Mouse (Mus musculus) neural tube, embryonic 14.5 days (tissue): ENCODE data around the gene Mrpl58. TPM values are rescaled to one million over a fixed set of nuclear protein-coding genes. Genes with fewer than 3 reads are reported as not detected.
"Not testable (repeated sequence)": the region's sequence is repeated elsewhere in the genome, so short reads cannot be mapped to it uniquely, and the experiment has no call there.

Source experiments
- ATAC-seq: fragments of 200-750 bp; cut with Nextera tagmentation; 2 replicates; pipeline ENCODE4 v1.8.0; 2017; ENCODE audit warnings: low read depth, mild to moderate bottlenecking, moderate TSS enrichment, moderate library complexity
- H3K27ac ChIP-seq: fragments of 300-500 bp; sonication (generic); 2 replicates; pipeline ENCODE4 v1.5.1; 2014; ENCODE audit warnings: low read depth, mild to moderate bottlenecking, control low read depth, low read length, moderate library complexity, mixed read lengths
- H3K27me3 ChIP-seq: fragments of 300-500 bp; sonication (generic); 2 replicates; pipeline ENCODE4 v1.6.1; 2014; ENCODE audit warnings: low read length; ENCODE audit not compliant: control insufficient read depth, insufficient read depth
- H3K36me3 ChIP-seq: fragments of 300-500 bp; sonication (generic); 2 replicates; pipeline ENCODE4 v1.6.1; 2014; ENCODE audit warnings: low read length, mixed read lengths; ENCODE audit not compliant: control insufficient read depth, insufficient read depth
- H3K4me1 ChIP-seq: fragments of 300-500 bp; sonication (generic); 2 replicates; pipeline ENCODE4 v1.6.1; 2014; ENCODE audit warnings: low read length; ENCODE audit not compliant: control insufficient read depth, insufficient read depth
- H3K4me2 ChIP-seq: fragments of 300-500 bp; sonication (generic); 2 replicates; pipeline ENCODE4 v1.6.1; 2014; ENCODE audit warnings: mild to moderate bottlenecking, low read depth, low read length, control low read depth
- H3K4me3 ChIP-seq: fragments of 300-500 bp; sonication (generic); 2 replicates; pipeline ENCODE4 v1.5.1; 2014; ENCODE audit warnings: low read depth, low read length, control low read depth, mixed read lengths
- H3K9ac ChIP-seq: fragments of 300-500 bp; sonication (generic); replicated peaks from 2 replicates; pipeline ENCODE4 v1.6.1; 2014; ENCODE audit warnings: low read depth, mild to moderate bottlenecking, control low read depth, low read length, mixed read lengths
- H3K9me3 ChIP-seq: fragments of 300-500 bp; sonication (generic); 2 replicates; pipeline ENCODE4 v1.6.1; 2016; ENCODE audit warnings: low read length; ENCODE audit not compliant: control insufficient read depth
- WGBS: fragments of 180-500 bp; shearing (Covaris S2); extraction: QIAGEN DNeasy Blood & Tissue Kit; methylation state at CpG from one replicate; pipeline ENCODE4 v1.1.7; 2014; 5-methylcytosine and 5-hydroxymethylcytosine counted together
- microRNA-seq: library from miRNA; unstranded; fragments of <30 nt; microRNA quantifications from one replicate; pipeline ENCODE4, GENCODE M21; 2016
- polyA plus RNA-seq: library from polyadenylated mRNA; unstranded; fragments of >200 nt; fragmentation: Nextera tagmentation; extraction: Ambion mirVana; gene quantifications from 2 replicates; pipeline ENCODE4 v1.2.1, GENCODE M21; 2014

Mrpl58 gene
- polyA plus RNA-seq, 1 experiment from 2014 or later = 211 TPM

DNA sequence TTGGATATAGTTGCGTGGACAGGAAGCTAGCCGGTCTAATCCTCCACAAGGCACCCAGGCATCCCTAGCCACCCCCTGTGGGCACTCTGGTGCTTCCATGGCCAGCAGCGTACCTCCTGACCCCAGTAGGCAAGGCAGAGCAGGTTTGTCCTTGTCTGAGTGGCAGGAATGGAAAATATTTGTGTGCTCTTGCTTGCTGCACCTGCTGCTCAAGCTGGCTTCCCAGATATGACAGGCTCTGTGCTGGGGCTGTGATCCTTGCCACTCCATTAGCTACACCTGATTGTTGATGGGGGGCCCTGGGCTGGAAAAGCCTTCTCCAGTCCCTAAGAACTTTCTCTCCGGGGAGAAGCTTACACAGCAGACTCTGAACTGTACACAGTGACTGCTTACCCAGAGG lies 49.8 kb downstream of the Mrpl58 start:
- Histone ChIP-seq H3K9me3 (no peaks in the 10 kb centered on the region), H3K27me3 (no peaks in the 10 kb centered on the region), H3K9ac (no peak overlapping the region), H3K4me3 (no peak overlapping the region), H3K4me1 (no peaks in the 10 kb centered on the region), H3K4me2 (no peak overlapping the region), H3K36me3 (no peaks in the 10 kb centered on the region), H3K27ac (no peak overlapping the region)
- no peak for ATAC-seq
- WGBS = 67% methylated on average over 4 of the region's 4 CpGs

DNA sequence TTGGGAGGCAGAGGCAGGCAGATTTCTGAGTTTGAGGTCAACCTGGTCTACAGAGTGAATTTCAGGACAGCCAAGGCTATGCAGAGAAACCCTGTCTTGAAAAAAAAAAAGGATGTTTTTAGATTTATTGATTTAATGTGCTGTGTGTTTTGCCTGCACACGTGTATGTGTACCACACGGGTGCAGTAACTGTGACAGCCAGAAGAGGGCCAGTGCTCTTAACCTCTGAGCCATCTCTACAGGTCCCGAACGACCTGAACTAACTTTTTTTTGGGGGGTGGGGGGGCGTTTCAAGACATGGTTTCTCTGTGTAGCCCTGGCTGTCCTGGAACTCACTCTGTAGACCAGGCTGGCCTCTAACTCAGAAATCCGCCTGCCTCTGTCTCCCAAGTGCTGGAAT lies 51.3 kb downstream of the Mrpl58 start:
- H3K9ac ChIP-seq, H3K9me3 ChIP-seq, H3K36me3 ChIP-seq, H3K4me3 ChIP-seq, ATAC-seq, H3K27ac ChIP-seq, H3K4me1 ChIP-seq, H3K4me2 ChIP-seq, H3K27me3 ChIP-seq: not testable (repeated sequence)
- WGBS = 82% methylated on average over 6 of the region's 6 CpGs

DNA sequence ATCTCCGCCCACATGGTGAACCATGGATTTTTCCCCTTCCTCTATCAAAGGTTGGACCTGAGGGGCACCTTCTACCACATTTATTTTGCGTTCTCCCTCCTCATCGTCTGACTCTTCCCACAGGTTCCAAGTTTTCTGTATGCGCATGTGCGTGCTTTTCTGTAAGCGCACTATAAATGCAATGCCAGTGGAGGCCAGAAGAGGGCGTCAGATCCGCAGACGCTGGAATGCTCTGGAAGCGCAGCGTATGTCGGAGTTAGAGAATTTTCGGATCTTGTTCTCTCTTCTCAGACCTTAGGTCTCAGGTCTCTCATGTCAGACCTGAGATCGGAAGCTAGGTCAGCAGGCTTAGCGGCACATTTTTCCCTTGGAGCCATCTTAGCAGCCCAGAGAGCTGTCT lies 52.1 kb downstream of the Mrpl58 start:
- Histone ChIP-seq H3K27me3 (no peaks in the 10 kb centered on the region), H3K4me3 (no peak overlapping the region), H3K36me3 (no peaks in the 10 kb centered on the region), H3K27ac (no peak overlapping the region), H3K4me1 (no peaks in the 10 kb centered on the region), H3K9ac (no peak overlapping the region), H3K4me2 (no peak overlapping the region), H3K9me3 (no peaks in the 10 kb centered on the region)
- no peak for ATAC-seq
- 84% methylated on average over 15 of the region's 15 CpGs for WGBS

DNA sequence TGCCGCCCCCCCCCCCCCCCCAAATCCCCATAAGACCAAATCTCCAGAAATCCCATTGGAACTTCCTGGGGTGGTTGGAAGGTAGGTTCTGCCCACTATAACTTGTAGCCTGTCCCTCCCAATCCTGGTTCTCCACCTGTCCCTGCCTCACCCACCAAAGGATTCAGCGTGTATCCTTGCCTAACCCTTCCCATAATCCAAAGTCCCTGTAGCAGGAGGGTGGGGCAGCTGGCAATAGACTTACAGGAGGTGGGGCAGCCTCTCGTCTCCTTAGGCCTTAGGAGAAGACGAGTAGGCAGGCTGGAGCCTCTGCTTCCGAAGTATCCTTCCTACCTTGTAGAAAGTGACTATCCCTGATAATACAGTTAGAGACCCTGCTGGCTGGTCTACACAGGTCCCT lies 52.6 kb downstream of the Mrpl58 start:
- ATAC-seq = no peak
- no peak overlapping the region for H3K9ac ChIP-seq
- no peaks in the 10 kb centered on the region for H3K36me3 ChIP-seq
- no peak overlapping the region for H3K4me3 ChIP-seq
- 93% methylated on average over 5 of the region's 5 CpGs for WGBS
- no peak overlapping the region for H3K4me2 ChIP-seq
- no peaks in the 10 kb centered on the region for H3K9me3 ChIP-seq
- no peaks in the 10 kb centered on the region for H3K27me3 ChIP-seq
- H3K27ac ChIP-seq = no peak overlapping the region
- no peaks in the 10 kb centered on the region for H3K4me1 ChIP-seq

DNA sequence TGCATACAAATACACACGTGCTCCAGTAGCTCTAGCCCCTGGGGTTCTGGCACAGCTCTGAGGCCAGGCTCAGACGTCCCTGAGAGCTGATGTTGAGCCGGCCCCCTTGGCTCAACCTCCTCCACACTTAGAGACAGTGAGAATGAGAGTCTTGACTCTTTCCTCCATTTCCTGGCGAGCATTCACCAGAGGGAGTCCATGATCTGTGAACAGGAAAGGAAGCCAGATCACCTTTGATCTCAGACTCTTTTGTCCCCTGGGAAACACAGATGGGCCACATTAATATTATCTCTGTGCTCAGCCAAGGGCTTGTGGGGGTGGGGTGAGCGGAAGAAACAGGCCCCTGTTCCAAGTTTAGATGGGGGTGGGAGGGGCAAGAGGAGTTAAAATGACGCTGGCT lies 53.9 kb downstream of the Mrpl58 start:
- Histone ChIP-seq H3K36me3 (no peaks in the 10 kb centered on the region), H3K4me3 (no peak overlapping the region), H3K9ac (no peak overlapping the region), H3K27ac (no peak overlapping the region), H3K9me3 (no peaks in the 10 kb centered on the region), H3K27me3 (no peaks in the 10 kb centered on the region), H3K4me1 (no peaks in the 10 kb centered on the region), H3K4me2 (no peak overlapping the region)
- ATAC-seq = no peak
- 47% methylated on average over 6 of the region's 6 CpGs for WGBS

DNA sequence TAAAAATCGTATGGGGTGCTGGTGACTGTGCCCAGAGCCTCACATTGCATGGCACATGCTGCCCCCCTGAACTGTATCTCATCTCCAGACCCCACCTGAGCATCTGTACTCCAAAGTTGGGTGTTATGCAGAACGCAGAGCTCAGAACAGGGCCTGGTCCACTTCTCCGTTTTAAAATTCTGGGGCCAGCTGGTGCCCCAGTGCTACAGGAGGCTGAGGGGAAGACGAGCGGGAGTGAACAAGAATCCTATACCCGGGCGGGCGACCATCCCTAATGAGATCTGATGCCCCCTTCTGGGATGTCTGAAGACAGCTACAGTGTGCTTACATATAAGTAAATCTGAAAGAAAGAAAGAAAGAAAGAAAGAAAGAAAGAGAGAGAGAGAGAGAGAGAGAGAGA lies 57.4 kb downstream of the Mrpl58 start:
- Histone ChIP-seq H3K27me3 (no peaks in the 10 kb centered on the region), H3K9ac (no peak overlapping the region), H3K4me1 (no peaks in the 10 kb centered on the region), H3K4me2 (no peak overlapping the region), H3K4me3 (no peak overlapping the region), H3K9me3 (no peaks in the 10 kb centered on the region), H3K36me3 (no peaks in the 10 kb centered on the region), H3K27ac (no peak overlapping the region)
- WGBS = 25% methylated on average over 8 of the region's 8 CpGs
- no peak for ATAC-seq

DNA sequence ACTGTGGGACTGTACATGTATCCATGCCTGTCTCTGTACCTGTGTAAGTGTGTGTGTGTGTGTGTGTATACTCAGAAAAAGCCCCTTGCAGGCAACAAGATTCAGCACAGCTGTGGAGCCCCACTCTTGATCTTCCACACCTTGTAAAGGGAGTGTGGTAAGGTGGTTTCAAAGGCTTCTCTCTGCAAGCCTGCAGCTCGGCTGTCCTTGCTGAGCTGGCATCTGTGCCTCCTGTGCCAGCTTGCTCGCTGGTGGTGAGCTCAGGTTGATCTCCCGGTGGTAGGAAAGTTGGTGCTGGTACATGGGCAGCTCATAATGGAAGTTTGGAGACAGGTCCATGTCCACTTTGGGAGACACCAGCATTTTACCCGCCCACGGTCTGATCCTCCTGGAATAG lies 58.3 kb downstream of the Mrpl58 start:
- H3K27ac ChIP-seq = no peak overlapping the region
- H3K36me3 ChIP-seq = no peaks in the 10 kb centered on the region
- H3K4me2 ChIP-seq = no peak overlapping the region
- H3K9ac ChIP-seq = no peak overlapping the region
- H3K4me3 ChIP-seq = no peak overlapping the region
- H3K4me1 ChIP-seq = no peaks in the 10 kb centered on the region
- WGBS = 76% methylated on average over 5 of the region's 5 CpGs
- H3K27me3 ChIP-seq = no peaks in the 10 kb centered on the region
- no peaks in the 10 kb centered on the region for H3K9me3 ChIP-seq
- no peak for ATAC-seq

Small RNA genes within 50 kb of the gene (microRNA-seq; reads per million reads assigned to microRNA genes)
- not detected for gene Mir3968

Other genes with a start within 250 kb of the Mrpl58 start
- gene Slc9a3r1, start 240.4 kb upstream of the Mrpl58 start, polyA plus RNA-seq = 42.3 and 59.1 TPM in 2 replicates
- 8.9 and 10.8 TPM in 2 replicates for gene Tmem104, start 216.3 kb upstream of the Mrpl58 start, polyA plus RNA-seq
- gene Nat9, start 215.9 kb upstream of the Mrpl58 start, polyA plus RNA-seq = 19.1 and 19.9 TPM in 2 replicates
- gene Grin2c, start 136.5 kb upstream of the Mrpl58 start, polyA plus RNA-seq = 0.24 and 0.45 TPM in 2 replicates
- 12.5 and 14.6 TPM in 2 replicates for gene Fdxr, start 126.7 kb upstream of the Mrpl58 start, polyA plus RNA-seq
- gene Fads6, start 106.1 kb upstream of the Mrpl58 start, polyA plus RNA-seq = 1.4 and 1.9 TPM in 2 replicates
- 0.12 TPM in 1 of 2 replicates, not detected in the other for gene Otop2, start 96.6 kb upstream of the Mrpl58 start, polyA plus RNA-seq
- gene Ush1g, start 81.7 kb upstream of the Mrpl58 start, polyA plus RNA-seq = 0.13 and 0.16 TPM in 2 replicates
- 1.8 and 2.6 TPM in 2 replicates for gene Otop3, start 69.0 kb upstream of the Mrpl58 start, polyA plus RNA-seq
- 41.7 and 45.7 TPM in 2 replicates for gene Hid1, start 36.0 kb upstream of the Mrpl58 start, polyA plus RNA-seq
- 27.3 and 28.6 TPM in 2 replicates for gene Cdr2l, start 21.8 kb upstream of the Mrpl58 start, polyA plus RNA-seq
- gene Atp5h, start 16.2 kb downstream of the Mrpl58 start, polyA plus RNA-seq = 928 and 1,005 TPM in 2 replicates
- gene Kctd2, start 16.4 kb downstream of the Mrpl58 start, polyA plus RNA-seq = 28.8 and 33.7 TPM in 2 replicates
- not detected in 2 replicates for gene Trim80, start 36.8 kb downstream of the Mrpl58 start, polyA plus RNA-seq
- gene Slc16a5, start 58.7 kb downstream of the Mrpl58 start, polyA plus RNA-seq = 0.15 TPM in 2 replicates
- gene Armc7, start 71.9 kb downstream of the Mrpl58 start, polyA plus RNA-seq = 15.5 and 19.4 TPM in 2 replicates
- gene Nt5c, start 88.1 kb downstream of the Mrpl58 start, polyA plus RNA-seq = 84.4 and 95.8 TPM in 2 replicates
- 1,282 and 1,347 TPM in 2 replicates for gene Jpt1, start 110.6 kb downstream of the Mrpl58 start, polyA plus RNA-seq
- gene Sumo2, start 132.5 kb downstream of the Mrpl58 start, polyA plus RNA-seq = 994 and 1,036 TPM in 2 replicates
- 98.2 and 98.9 TPM in 2 replicates for gene Nup85, start 160.7 kb downstream of the Mrpl58 start, polyA plus RNA-seq
- gene Mrps7, start 200.2 kb downstream of the Mrpl58 start, polyA plus RNA-seq = 76.5 and 79.0 TPM in 2 replicates
- 35.2 and 43.1 TPM in 2 replicates for gene Gga3, start 200.3 kb downstream of the Mrpl58 start, polyA plus RNA-seq
- gene Mif4gd, start 209.2 kb downstream of the Mrpl58 start, polyA plus RNA-seq = 11.0 and 12.3 TPM in 2 replicates
- 45.3 and 53.0 TPM in 2 replicates for gene Slc25a19, start 224.5 kb downstream of the Mrpl58 start, polyA plus RNA-seq